Mouse (Mus musculus): ENCODE results near the gene Zfp541. TPM values are rescaled to one million over a fixed set of nuclear protein-coding genes. Genes with fewer than 3 reads are reported as not detected.

Gene Zfp541
- not detected in 2 replicates for polyA plus RNA-seq (2015; fragmentation: Nextera tagmentation; extraction: Ambion mirVana)

GRCm38 (mm10) chr7:16061219-16062098 lies at the start of gene Zfp541:
Gene Zfp541, plus strand, starts transcription at chr7:16061814.
- Histone ChIP-seq H3K36me3 (ENCODE audit: control insufficient read depth, insufficient read depth) (no peaks in the 10 kb centered on the region), H3K4me2 (ENCODE audit: low read depth, low read length) (no peak within 1 kb of the TSS), H3K4me3 (ENCODE audit: low read depth, low read length) (no peak within 1 kb of the TSS), H3K9me3 (replicated peaks; ENCODE audit: control insufficient read depth, low read length) (no peaks in the 10 kb centered on the region), H3K4me1 (ENCODE audit: control insufficient read depth, low read depth, low read length) (no peaks in the 10 kb centered on the region; the same call in 1 of the 2 replicates), H3K27ac (ENCODE audit: low read length) (no peak within 1 kb of the TSS), H3K27me3 (ENCODE audit: control insufficient read depth, insufficient read depth, low read depth, low read length) (peaks cover 10% of the 10 kb centered on the region), H3K9ac (ENCODE audit: low read depth, low read length) (no peak within 1 kb of the TSS)
- WGBS (ENCODE audit: insufficient replicate concordance): 44% methylated on average over 74 of the region's 80 CpGs
- ATAC-seq (ENCODE audit: low read depth): no peak

GRCm38 (mm10) chr7:16012576-16013263 lies 48.9 kb upstream of the Zfp541 start:
- no peaks in the 10 kb centered on the region for H3K36me3 ChIP-seq (ENCODE audit: control insufficient read depth, insufficient read depth)
- no peak overlapping the region for H3K4me2 ChIP-seq (ENCODE audit: low read depth, low read length)
- H3K4me1 ChIP-seq (ENCODE audit: control insufficient read depth, low read depth, low read length): peaks cover 18% of the 10 kb centered on the region
- H3K4me3 ChIP-seq (ENCODE audit: low read depth, low read length): no peak overlapping the region
- 57% methylated on average over 11 of the region's 11 CpGs for WGBS (ENCODE audit: insufficient replicate concordance)
- no peak overlapping the region for H3K27ac ChIP-seq (ENCODE audit: low read length)
- no peak for ATAC-seq (ENCODE audit: low read depth)
- H3K9ac ChIP-seq (ENCODE audit: low read depth, low read length): no peak overlapping the region
- no peaks in the 10 kb centered on the region for H3K27me3 ChIP-seq (ENCODE audit: control insufficient read depth, insufficient read depth, low read depth, low read length)
- no peaks in the 10 kb centered on the region for H3K9me3 ChIP-seq (replicated peaks; ENCODE audit: control insufficient read depth, low read length)

- WGBS (ENCODE audit: insufficient replicate concordance): 55% methylated on average over 5 of the region's 5 CpGs
- H3K9ac ChIP-seq (ENCODE audit: low read depth, low read length): no peak overlapping the region
- H3K9me3 ChIP-seq (replicated peaks; ENCODE audit: control insufficient read depth, low read length): no peaks in the 10 kb centered on the region
- no peak overlapping the region for H3K27ac ChIP-seq (ENCODE audit: low read length)
- no peak overlapping the region for H3K4me3 ChIP-seq (ENCODE audit: low read depth, low read length)
- peaks cover 27% of the 10 kb centered on the region for H3K4me1 ChIP-seq (ENCODE audit: control insufficient read depth, low read depth, low read length)
- no peaks in the 10 kb centered on the region for H3K36me3 ChIP-seq (ENCODE audit: control insufficient read depth, insufficient read depth)
- H3K27me3 ChIP-seq (ENCODE audit: control insufficient read depth, insufficient read depth, low read depth, low read length): no peaks in the 10 kb centered on the region
- no peak for ATAC-seq (ENCODE audit: low read depth)
- H3K4me2 ChIP-seq (ENCODE audit: low read depth, low read length): no peak overlapping the region
Observed at GRCm38 (mm10) chr7:16013722-16014275, 47.8 kb upstream of the Zfp541 start.

GRCm38 (mm10) chr7:16014521-16015175 lies 47.0 kb upstream of the Zfp541 start:
- WGBS (ENCODE audit: insufficient replicate concordance): 63% methylated on average over 8 of the region's 8 CpGs
- H3K4me2 ChIP-seq (ENCODE audit: low read depth, low read length): no peak overlapping the region
- no peaks in the 10 kb centered on the region for H3K9me3 ChIP-seq (replicated peaks; ENCODE audit: control insufficient read depth, low read length)
- H3K27me3 ChIP-seq (ENCODE audit: control insufficient read depth, insufficient read depth, low read depth, low read length): no peaks in the 10 kb centered on the region
- no peak overlapping the region for H3K9ac ChIP-seq (ENCODE audit: low read depth, low read length)
- no peak for ATAC-seq (ENCODE audit: low read depth)
- no peak overlapping the region for H3K4me3 ChIP-seq (ENCODE audit: low read depth, low read length)
- H3K27ac ChIP-seq (ENCODE audit: low read length): no peak overlapping the region
- H3K4me1 ChIP-seq (ENCODE audit: control insufficient read depth, low read depth, low read length): peaks cover 29% of the 10 kb centered on the region
- no peaks in the 10 kb centered on the region for H3K36me3 ChIP-seq (ENCODE audit: control insufficient read depth, insufficient read depth)

GRCm38 (mm10) chr7:16015384-16015783 lies 46.2 kb upstream of the Zfp541 start:
- ATAC-seq (ENCODE audit: low read depth): no peak
- Histone ChIP-seq H3K4me1 (ENCODE audit: control insufficient read depth, low read depth, low read length) (peaks cover 29% of the 10 kb centered on the region), H3K27ac (ENCODE audit: low read length) (no peak overlapping the region)

GRCm38 (mm10) chr7:16018016-16018810 lies 43.4 kb upstream of the Zfp541 start:
- no peaks in the 10 kb centered on the region for H3K36me3 ChIP-seq (ENCODE audit: control insufficient read depth, insufficient read depth)
- H3K9ac ChIP-seq (ENCODE audit: low read depth, low read length): no peak overlapping the region; the same call in 1 of the 2 replicates
- peak overlapping the region; percentile 29 for H3K4me2 ChIP-seq (ENCODE audit: low read depth, low read length)
- H3K9me3 ChIP-seq (replicated peaks; ENCODE audit: control insufficient read depth, low read length): no peaks in the 10 kb centered on the region
- WGBS (ENCODE audit: insufficient replicate concordance): 30% methylated on average over 9 of the region's 9 CpGs
- H3K4me1 ChIP-seq (ENCODE audit: control insufficient read depth, low read depth, low read length): peaks cover 22% of the 10 kb centered on the region
- H3K4me3 ChIP-seq (ENCODE audit: low read depth, low read length): peak overlapping the region; percentile 21; the same call in 1 of the 2 replicates
- peak; percentile 65 for ATAC-seq (ENCODE audit: low read depth)
- H3K27me3 ChIP-seq (ENCODE audit: control insufficient read depth, insufficient read depth, low read depth, low read length): no peaks in the 10 kb centered on the region
- peak overlapping the region; percentile 75 for H3K27ac ChIP-seq (ENCODE audit: low read length)

More at GRCm38 (mm10) chr7:16015384-16015783, 46.2 kb upstream of the Zfp541 start:
- Histone ChIP-seq H3K4me2 (ENCODE audit: low read depth, low read length) (no peak overlapping the region), H3K27me3 (ENCODE audit: control insufficient read depth, insufficient read depth, low read depth, low read length) (no peaks in the 10 kb centered on the region), H3K36me3 (ENCODE audit: control insufficient read depth, insufficient read depth) (no peaks in the 10 kb centered on the region), H3K9me3 (replicated peaks; ENCODE audit: control insufficient read depth, low read length) (no peaks in the 10 kb centered on the region), H3K4me3 (ENCODE audit: low read depth, low read length) (no peak overlapping the region), H3K9ac (ENCODE audit: low read depth, low read length) (no peak overlapping the region)
- 63% methylated on average over 5 of the region's 5 CpGs for WGBS (ENCODE audit: insufficient replicate concordance)

DNA sequence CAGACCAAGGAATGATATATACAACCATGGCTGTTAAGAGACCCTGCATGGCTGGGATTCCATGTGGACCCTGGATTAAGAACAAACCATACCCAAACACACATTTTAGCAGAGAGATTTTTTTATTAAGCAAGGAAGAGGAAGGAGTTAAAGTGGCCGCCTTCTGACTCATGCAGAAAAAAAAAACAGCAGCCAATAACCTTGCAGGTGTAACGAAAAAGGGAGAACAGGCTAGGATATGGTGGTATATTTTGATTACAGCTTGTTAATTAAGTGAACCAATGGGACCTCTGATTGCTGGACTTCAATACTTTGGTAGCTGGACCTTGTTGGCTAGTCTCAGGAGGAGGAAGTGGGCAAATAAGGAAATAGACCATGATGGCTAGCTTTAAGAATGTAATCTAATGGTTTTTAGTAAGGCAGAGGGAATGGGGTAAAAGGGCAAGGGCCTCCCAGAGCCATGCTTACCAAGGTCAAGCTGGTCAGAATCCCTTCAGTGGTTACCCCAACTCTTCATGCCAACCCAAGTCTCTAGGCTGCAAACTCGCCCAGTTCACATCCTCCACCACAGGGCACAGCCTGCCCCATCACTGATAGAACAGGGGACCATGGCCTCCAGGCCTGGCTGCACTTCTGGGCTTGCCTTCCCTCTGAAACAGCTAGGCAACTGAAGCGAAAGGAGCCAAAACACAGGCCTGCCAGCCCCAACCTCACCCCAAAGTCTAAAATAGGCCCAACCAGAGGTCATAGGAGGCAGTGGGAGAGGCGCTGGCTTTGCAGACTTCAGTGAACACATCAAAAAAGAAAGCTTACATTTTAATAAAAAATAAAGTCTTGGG lies 42.1 kb upstream of the Zfp541 start:
- H3K4me3 ChIP-seq (ENCODE audit: low read depth, low read length): no peak overlapping the region
- H3K27ac ChIP-seq (ENCODE audit: low read length): peak overlapping the region; percentile 75
- peaks cover 18% of the 10 kb centered on the region for H3K4me1 ChIP-seq (ENCODE audit: control insufficient read depth, low read depth, low read length)
- ATAC-seq (ENCODE audit: low read depth): no peak
- H3K9ac ChIP-seq (ENCODE audit: low read depth, low read length): no peak overlapping the region
- no peak overlapping the region for H3K4me2 ChIP-seq (ENCODE audit: low read depth, low read length)
- 55% methylated on average over 5 of the region's 5 CpGs for WGBS (ENCODE audit: insufficient replicate concordance)
- no peaks in the 10 kb centered on the region for H3K36me3 ChIP-seq (ENCODE audit: control insufficient read depth, insufficient read depth)
- H3K9me3 ChIP-seq (replicated peaks; ENCODE audit: control insufficient read depth, low read length): no peaks in the 10 kb centered on the region
- H3K27me3 ChIP-seq (ENCODE audit: control insufficient read depth, insufficient read depth, low read depth, low read length): no peaks in the 10 kb centered on the region
